Mouse (Mus musculus) small intestine, adult 2 months (tissue): ENCODE measurements around the gene Hoxa10. TPM values are rescaled to one million over a fixed set of nuclear protein-coding genes. Genes with fewer than 3 reads are reported as not detected.

Experiments
- H3K27ac ChIP-seq: fragments of 200-500 bp; 2 replicates; pipeline ENCODE4 v1.5.1; 2012; ENCODE audit warnings: low read depth, low read length, control low read depth, inconsistent platforms; ENCODE audit not compliant: insufficient read depth
- H3K27me3 ChIP-seq: fragments of 200-500 bp; 2 replicates; pipeline ENCODE4 v1.6.1; 2012; ENCODE audit warnings: mild to moderate bottlenecking, moderate library complexity, low read length, inconsistent platforms; ENCODE audit not compliant: control insufficient read depth, insufficient read depth
- H3K36me3 ChIP-seq: fragments of 200-500 bp; 2 replicates; pipeline ENCODE4 v1.6.1; 2012; ENCODE audit warnings: mild to moderate bottlenecking, low read length, control low read depth, inconsistent platforms; ENCODE audit not compliant: control insufficient read depth, insufficient read depth
- H3K4me1 ChIP-seq: fragments of 200-500 bp; 2 replicates; pipeline ENCODE4 v1.6.1; 2012; ENCODE audit warnings: low read length, inconsistent platforms, mixed read lengths; ENCODE audit not compliant: control insufficient read depth, insufficient read depth, insufficient read length
- H3K4me3 ChIP-seq: fragments of 200-500 bp; 2 replicates; pipeline ENCODE4 v1.5.1; 2012; ENCODE audit warnings: low read depth, mild to moderate bottlenecking, control low read depth, inconsistent platforms, low read length, moderate library complexity
- CTCF ChIP-seq: fragments of 200-500 bp; IDR thresholded peaks from 2 replicates; pipeline ENCODE4 v1.5.1; 2012; ENCODE audit warnings: low read depth, mild to moderate bottlenecking, control low read depth, inconsistent platforms, low read length, moderate library complexity, mixed read lengths; ENCODE audit not compliant: insufficient replicate concordance, insufficient read length; ENCODE audit errors: extremely low read depth
- POLR2A ChIP-seq: fragments of 200-500 bp; IDR thresholded peaks from 2 replicates; pipeline ENCODE4 v1.6.1; 2012; ENCODE audit warnings: low read depth, mild to moderate bottlenecking, control low read depth, inconsistent platforms, low read length, moderate library complexity
- WGBS: fragments of 180-500 bp; shearing (Covaris S2); methylation state at CpG from one replicate; pipeline ENCODE4 v1.1.7; 2018; 5-methylcytosine and 5-hydroxymethylcytosine counted together
- polyA plus RNA-seq: library from polyadenylated mRNA; depleted of rRNA; stranded (reverse); fragments of >200 nt; gene quantifications from 2 replicates; pipeline ENCODE4 v1.2.3, GENCODE M21; 2012

The Hoxa10 gene
- polyA plus RNA-seq, 1 experiment = not detected

DNA sequence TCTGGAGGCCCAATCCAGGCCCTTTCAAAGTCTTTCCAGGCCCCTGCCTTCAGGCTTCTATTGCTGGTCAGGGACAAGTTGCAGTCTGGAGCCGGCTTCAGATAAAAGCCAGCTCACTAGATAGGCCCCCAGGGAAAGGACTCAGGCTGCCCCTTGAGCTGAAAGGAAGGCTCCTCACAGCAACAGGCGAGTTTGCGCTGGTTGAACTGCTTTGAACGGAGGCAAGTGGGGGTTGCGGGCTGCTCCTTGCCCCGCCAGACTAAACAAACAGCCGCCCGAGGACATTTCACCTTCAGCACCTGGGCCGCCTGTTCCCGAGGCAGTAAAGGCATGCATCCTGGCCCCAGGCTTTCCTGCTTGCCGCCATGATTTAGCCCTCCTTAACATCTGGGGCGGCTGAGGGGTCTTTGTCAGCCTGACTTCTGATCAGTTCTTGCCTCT is 3.0 kb upstream of the Hoxa10 start:
- Histone ChIP-seq H3K4me3 (no peak overlapping the region), H3K4me1 (no peaks in the 10 kb centered on the region), H3K27ac (no peak overlapping the region), H3K27me3 (peaks cover 92% of the 10 kb centered on the region), H3K36me3 (no peaks in the 10 kb centered on the region)
- WGBS = 7% methylated on average over 12 of the region's 12 CpGs
- TF ChIP-seq CTCF = no peak

DNA sequence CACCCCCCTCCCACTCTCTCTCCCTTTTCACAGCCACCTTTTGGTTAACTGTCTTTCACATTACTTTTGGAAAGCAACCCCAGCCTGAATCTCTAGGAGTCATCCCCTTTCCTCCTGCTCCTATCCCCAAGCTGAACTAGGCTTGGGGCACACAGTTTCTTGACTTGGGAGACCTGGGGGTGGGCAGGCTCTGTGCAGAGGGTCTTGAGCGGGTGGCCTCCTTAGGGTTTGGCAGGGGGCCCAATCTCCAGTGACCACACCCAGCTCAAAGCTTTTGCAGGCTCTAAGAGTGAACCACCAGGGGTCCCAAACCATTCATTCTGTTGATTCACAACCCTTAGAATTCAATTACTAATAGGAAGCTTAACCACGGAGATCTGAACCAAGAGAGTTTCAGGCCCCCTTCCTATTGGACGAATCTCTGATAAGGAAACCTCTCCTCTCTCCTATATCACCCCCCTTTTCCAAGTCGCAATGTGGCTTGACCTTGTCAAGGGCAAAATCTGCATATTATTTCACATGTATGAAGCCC is 2.2 kb upstream of the Hoxa10 start:
- no peaks in the 10 kb centered on the region for H3K36me3 ChIP-seq
- 8% methylated on average over 4 of the region's 4 CpGs for WGBS
- H3K4me3 ChIP-seq = no peak overlapping the region
- H3K4me1 ChIP-seq = no peaks in the 10 kb centered on the region
- TF ChIP-seq CTCF (no peak), POLR2A (no peak)
- H3K27ac ChIP-seq = no peak overlapping the region
- H3K27me3 ChIP-seq = peaks cover 87% of the 10 kb centered on the region

DNA sequence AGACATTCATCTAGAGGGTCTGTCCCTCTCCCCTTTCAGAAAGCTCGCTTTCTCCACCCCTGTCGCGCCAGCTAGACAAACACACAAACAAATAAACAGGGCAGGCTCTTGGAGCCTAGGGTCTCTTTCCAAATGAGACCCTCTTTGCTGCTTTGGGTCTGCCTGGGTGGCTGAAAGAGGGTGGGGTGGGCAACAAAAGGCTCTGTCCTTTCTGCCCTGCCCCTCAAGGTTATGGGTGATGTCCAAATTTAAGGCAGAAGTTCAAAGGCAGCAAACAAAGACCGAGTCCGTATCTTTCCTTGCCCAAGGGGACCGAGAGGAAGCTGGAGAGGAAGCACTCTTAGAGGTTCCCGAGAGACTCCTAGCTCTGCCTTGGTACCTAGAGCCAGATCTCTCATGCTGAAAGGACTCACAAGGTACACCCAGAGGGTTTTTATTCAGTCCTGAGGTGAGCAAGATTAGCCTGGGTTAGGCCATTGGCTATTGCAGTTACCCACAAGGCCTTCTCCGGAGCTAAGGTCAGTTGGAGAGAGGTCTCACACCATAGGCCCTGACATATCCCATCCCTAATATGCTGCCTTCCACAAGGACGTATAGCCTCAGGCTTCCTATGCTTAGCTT is 457 bp upstream of the Hoxa10 start:
- Histone ChIP-seq H3K36me3 (no peaks in the 10 kb centered on the region), H3K27me3 (peaks cover 84% of the 10 kb centered on the region), H3K4me1 (no peaks in the 10 kb centered on the region), H3K27ac (no peak overlapping the region), H3K4me3 (no peak overlapping the region)
- 9% methylated on average over 9 of the region's 9 CpGs for WGBS
- TF ChIP-seq POLR2A = no peak
- TF ChIP-seq CTCF = no peak

DNA sequence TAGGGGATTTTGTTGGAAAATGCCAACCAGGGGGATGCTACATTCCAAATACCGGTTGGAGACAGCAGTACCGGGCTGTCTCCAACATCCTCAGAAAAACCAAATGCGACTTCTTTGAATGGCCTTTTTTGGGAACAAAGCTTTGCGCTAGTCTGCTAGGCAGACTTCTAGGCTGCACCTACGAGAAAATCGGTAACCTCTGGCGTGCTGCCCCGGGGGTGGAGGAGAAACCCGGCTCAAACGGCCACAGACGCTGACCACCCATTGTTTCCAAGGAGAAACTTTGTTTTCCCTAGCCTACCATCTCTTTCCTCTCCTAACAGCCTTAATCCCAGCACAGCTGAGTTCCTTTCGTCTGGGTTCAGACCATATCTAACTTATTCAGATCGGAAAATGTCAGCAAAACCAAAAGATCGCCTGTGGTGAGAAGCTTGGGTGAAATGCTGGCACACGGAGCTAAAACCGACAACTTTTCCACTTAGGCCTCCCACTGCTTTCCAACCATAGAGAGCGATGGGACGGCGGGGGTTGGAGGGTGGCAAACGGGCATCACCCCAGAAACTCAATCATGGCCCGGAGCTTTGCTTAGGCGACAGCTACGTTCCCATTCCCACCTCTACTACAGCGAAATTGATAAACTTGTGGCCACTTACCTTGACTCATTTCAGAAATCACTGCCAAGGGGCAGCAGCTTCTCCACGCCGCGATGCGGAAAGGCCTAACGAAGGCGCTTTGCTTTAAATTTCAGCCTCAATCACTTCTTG is 847 bp downstream of the Hoxa10 start:
- Histone ChIP-seq H3K4me3 (no peak overlapping the region), H3K4me1 (no peaks in the 10 kb centered on the region), H3K27me3 (peaks cover 84% of the 10 kb centered on the region), H3K36me3 (no peaks in the 10 kb centered on the region), H3K27ac (no peak overlapping the region)
- WGBS = 8% methylated on average over 30 of the region's 30 CpGs
- TF ChIP-seq POLR2A (no peak), CTCF (no peak)

DNA sequence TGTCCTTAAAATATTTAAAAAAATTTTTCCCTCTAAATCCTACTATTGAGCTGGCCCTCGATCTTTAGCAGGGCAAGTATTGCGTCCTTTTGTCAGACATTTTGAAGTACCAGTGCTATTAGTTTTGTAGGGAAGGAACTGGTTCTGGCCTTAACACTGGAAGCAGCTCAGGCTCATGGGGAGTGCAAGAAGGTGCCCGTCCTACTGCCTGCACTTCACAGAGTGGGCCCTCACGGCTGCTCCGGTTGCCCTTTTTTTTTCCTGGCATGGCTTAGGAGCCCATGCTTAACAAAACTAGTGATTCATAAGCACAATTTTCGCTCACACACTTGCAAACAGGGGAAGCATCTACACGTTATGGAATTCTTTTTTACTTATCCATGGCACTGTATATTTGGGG is 1.7 kb downstream of the Hoxa10 start:
- H3K4me1 ChIP-seq = no peaks in the 10 kb centered on the region
- H3K4me3 ChIP-seq = no peak overlapping the region
- H3K27me3 ChIP-seq = peaks cover 85% of the 10 kb centered on the region
- no peaks in the 10 kb centered on the region for H3K36me3 ChIP-seq
- no peak overlapping the region for H3K27ac ChIP-seq
- 16% methylated on average over 7 of the region's 7 CpGs for WGBS
- no peak for TF ChIP-seq POLR2A
- TF ChIP-seq CTCF = no peak

DNA sequence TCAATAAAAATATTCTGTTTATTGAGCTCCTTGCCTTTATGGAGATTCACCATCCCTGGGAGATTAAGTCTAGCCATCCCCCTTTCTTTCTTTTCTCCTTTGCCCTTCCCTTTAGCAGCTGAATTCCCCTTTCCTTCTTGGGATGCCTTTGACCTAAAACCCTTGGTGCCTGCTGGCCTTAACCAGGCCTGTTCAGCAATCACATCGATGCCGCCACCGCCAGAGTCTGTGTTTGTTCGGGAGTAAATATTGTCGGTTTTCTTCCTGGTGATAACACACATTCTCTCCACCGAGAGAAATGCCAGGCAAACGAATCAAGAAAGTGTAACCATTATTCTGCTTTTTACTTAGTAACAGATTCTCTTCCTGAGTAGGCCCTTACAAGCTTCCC is 2.5 kb downstream of the Hoxa10 start:
- no peaks in the 10 kb centered on the region for H3K4me1 ChIP-seq
- 4% methylated on average over 7 of the region's 7 CpGs for WGBS
- no peak overlapping the region for H3K4me3 ChIP-seq
- no peak for TF ChIP-seq CTCF
- TF ChIP-seq POLR2A = no peak
- H3K36me3 ChIP-seq = no peaks in the 10 kb centered on the region
- no peak overlapping the region for H3K27ac ChIP-seq
- H3K27me3 ChIP-seq = peaks cover 85% of the 10 kb centered on the region

DNA sequence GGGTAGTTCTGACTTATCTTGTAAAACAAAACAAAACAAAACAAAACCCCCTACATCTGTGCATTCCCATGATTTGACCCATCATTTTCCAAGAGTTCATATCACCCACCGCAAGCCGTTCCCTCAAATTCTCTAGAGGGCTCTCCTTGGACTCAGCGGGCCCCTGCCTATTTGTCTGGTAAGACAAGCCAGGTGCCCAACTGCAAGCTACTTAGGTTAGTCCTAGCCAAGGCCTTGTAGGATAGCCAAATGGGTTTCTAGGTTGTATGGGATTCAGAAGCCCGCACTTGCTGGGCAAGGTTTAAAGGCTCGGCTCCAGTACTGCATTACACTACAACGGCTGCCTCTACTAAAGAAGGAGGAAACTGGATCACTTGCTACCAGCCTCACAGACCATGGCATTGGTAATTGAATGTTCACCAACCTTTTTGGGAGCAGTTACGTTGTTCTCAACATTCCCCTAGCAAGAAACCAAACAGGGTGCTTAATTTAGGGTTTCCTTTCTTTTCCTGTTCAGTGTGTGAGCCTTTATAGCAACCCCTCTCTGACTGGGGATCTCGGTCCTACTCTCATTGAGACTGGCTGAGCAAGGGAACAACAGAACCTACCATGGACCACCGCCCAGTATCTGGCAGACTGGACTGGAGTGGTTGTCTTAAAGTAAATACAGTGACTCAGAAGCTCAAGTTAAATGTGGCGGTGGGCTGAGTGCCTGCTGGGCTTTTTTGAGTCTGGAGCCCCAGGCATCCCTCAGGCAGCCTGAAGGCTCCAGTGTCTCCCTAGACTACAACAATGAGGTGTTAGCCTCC is 3.1 kb downstream of the Hoxa10 start:
- TF ChIP-seq CTCF = no peak
- no peak for TF ChIP-seq POLR2A
- H3K4me3 ChIP-seq = no peak overlapping the region
- H3K4me1 ChIP-seq = no peaks in the 10 kb centered on the region
- no peak overlapping the region for H3K27ac ChIP-seq
- peaks cover 85% of the 10 kb centered on the region for H3K27me3 ChIP-seq
- H3K36me3 ChIP-seq = no peaks in the 10 kb centered on the region
- WGBS = 25% methylated on average over 10 of the region's 10 CpGs
